Mouse (Mus musculus) heart, adult 10 weeks (tissue): ENCODE results near the gene Abca5. TPM values are rescaled to one million over a fixed set of nuclear protein-coding genes. Genes with fewer than 3 reads are reported as not detected.

Source experiments
- polyA plus RNA-seq: library from polyadenylated mRNA; stranded (reverse); fragments of 350-450 nt; fragmentation: Illumina TruSeq; extraction: RNeasy Lipid Tissue Mini Kit (QIAGEN cat#74804); gene quantifications from one replicate; pipeline ENCODE4 v1.2.3, GENCODE M21; 2014; ENCODE audit warnings: low read depth, low replicate concordance

The Abca5 gene
- 4.4 TPM for polyA plus RNA-seq

DNA sequence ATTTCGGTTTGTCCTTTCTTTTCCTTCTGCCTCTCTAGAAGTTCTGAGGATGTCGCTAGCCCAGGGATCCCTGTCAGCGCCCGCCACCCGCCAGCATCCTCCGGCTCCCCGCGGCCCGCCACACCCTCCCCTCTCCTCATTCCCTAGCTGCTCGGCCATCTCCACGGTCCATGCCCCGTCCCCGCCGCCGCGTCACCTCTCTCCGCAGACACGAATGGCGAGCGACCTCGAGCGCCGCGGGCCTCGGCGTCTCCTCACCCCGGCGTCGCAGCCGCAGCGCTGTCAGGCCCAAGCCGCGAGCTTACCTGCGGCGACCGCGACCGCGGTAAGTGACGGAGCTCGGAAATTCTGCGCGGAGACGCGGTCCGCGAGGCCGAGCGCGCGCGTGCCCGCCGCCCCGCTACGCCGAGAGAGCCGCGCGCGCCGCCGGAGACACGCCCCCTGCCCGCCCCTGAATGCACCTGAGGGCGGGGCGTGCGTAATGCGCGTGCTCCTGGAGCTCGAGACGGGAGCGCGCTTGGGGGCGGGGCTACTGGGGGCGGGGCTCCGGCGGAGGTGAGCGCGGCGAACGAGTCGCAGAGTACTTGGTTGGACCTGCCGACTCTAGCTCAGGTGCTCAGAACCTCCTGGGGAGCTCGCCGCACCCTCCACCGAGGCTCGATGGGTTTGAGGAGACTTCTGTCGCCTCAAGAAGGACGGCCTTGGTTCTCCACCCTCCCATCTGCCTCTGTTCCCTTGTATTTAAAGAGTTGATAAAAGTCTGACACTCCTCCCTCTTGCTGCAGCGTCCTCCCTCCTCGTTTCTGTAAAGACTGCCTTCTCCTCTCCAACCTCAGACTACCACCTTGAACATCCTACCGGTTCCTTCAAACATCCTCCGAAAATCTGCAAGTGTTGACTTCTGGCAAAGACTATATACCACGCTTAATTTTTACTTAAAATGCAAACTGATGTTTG is at the start of gene Abca5:
Gene Abca5 (minus strand): TSS at position 428 of the 957 bp plus-strand sequence.

DNA sequence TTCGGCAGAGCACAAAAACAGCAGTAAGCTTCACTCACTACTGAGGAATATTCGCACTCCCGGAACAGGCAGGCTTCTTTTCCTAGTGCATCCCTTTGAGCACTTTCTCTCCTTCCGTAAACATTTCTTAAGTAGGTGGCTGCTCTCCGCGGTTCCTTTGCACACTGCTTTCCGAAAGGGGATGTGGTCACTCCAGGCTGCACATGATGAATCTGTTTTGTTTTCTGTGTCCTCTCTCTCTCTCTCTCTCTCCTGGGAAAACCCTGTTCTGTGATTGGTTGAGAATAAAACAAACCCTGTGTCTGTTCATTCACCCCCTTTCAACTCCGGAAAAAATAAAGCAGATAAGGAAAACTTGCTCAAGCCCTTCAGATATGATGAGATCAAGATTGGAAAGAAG is 86.0 kb downstream of the Abca5 start, which contains the start of gene Abca6:
Gene Abca6 (minus strand): TSS at position 243 of the 400 bp plus-strand sequence.

Other genes starting within 250 kb of the Abca5 start
- gene Abca8a, start 241.7 kb downstream of the Abca5 start, polyA plus RNA-seq, result 79.0 TPM
- 8.0 TPM for gene Abca9, start 169.5 kb downstream of the Abca5 start, polyA plus RNA-seq
- gene Abca6, start 85.9 kb downstream of the Abca5 start, polyA plus RNA-seq, result 4.4 TPM
- gene Map2k6, start 61.4 kb upstream of the Abca5 start, polyA plus RNA-seq, result 5.5 TPM